Mouse (Mus musculus): ENCODE measurements around the gene Slc12a9.

Slc12a9 gene

GRCm38 (mm10) chr5:137308356-137308755, 25.0 kb downstream of the Slc12a9 start:
- no peak for DNase-seq (ENCODE audit: low spot score in 2 of 2)

DNA sequence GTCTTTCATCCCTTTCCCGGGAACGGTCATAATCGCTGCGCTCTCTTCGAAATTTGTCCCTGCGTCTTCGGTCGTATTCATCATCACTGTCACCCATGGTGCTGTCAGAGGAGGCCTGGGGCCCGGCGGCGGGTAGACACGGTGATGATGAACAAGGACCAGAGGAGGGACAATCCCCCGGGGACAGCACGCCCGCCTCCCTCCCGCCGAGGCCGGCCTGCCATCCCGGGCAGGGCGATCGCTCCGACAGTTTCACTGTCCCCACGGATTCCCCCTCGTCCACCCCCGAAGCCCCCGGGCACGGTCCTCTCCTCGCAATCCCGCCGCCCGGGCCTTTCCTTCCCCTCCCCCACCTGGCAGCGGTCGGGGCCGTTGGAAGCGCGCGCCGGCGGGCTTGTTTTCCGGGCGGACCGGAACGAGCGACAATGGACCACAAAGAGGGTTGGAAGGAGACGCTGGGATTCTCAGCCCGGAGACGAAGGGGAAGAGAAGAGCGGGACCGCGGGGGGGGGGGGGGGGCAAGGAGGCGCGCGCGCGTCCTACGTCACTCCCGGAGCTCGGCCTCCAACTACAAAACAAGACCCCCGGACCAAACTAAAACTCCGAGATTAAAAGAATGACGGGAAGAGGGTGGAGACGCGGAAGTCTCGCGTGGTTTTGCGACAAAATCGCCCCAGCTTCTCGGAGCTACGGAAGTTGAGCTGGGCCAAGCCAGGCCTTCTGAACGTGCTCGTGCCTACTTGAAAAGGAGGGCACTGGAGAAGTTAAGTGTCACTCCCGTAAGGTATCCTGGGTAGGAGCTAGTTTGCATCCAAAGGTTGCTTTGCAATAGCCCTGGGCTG, 26.1 kb downstream of the Slc12a9 start, which contains the start of gene Srrt:
Srrt (minus strand) TSS at position 604 of the 842 bp plus-strand sequence.
- peak; percentile 91 to 94 for DNase-seq (ENCODE audit: low spot score in 2 of 2)

GRCm38 (mm10) chr5:137306439-137307005, 26.9 kb downstream of the Slc12a9 start:
- DNase-seq (ENCODE audit: low spot score in 2 of 2), result no peak

GRCm38 (mm10) chr5:137305822-137306221, 27.6 kb downstream of the Slc12a9 start:
- peak in 1 of 2 experiments; percentile 45 for DNase-seq (ENCODE audit: low spot score in 2 of 2)

GRCm38 (mm10) chr5:137304816-137305215, 28.6 kb downstream of the Slc12a9 start:
- DNase-seq (ENCODE audit: low spot score in 2 of 2), result no peak

- no peak for DNase-seq (ENCODE audit: low spot score in 2 of 2)
Observed at GRCm38 (mm10) chr5:137304165-137304564, 29.2 kb downstream of the Slc12a9 start.

DNA sequence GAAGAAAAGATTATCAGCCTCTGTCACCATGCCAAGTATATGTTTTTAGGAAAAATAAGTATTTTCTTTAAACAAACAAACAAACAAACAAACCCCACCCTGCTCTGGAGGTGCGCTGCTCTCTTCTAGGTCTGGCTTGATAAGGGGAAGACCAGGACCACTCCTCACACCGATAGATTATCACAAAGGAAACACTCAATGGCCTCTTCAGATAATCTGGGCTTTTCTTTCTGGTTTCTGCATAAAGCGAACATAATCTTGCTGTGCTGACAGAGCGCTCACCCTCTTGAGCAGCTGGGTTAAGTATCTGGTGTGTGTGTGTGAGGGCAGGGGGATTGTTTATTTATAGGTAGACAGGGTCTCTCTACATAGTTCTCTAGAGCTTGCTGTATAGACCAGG, 29.8 kb downstream of the Slc12a9 start:
- no peak for DNase-seq (ENCODE audit: low spot score in 2 of 2)

- DNase-seq (ENCODE audit: low spot score in 2 of 2), result no peak
Observed at GRCm38 (mm10) chr5:137301253-137301652, 32.1 kb downstream of the Slc12a9 start.

DNA sequence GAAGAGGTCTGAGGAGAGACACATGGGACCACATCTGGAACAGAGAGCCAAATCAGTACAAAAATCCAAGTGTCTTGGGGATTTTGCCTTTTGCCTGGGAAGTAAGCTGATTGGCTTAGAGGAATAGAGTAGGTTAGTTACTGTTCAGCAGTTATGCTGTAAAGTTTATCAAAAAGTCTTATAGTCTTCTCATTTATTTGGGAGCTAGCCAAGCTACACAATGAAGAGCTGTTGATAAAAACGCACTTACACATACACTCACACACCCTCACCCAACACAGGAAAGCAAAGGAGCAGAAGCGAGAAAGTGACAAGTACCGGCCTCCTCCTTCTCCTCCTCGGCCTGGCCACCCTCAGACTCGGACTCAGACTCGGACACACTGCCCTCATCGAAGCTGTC, 34.2 kb downstream of the Slc12a9 start:
- no peak for DNase-seq (ENCODE audit: low spot score in 2 of 2)

GRCm38 (mm10) chr5:137297126-137297525, 36.3 kb downstream of the Slc12a9 start:
- no peak for DNase-seq (ENCODE audit: low spot score in 2 of 2)

GRCm38 (mm10) chr5:137295712-137296111, 37.7 kb downstream of the Slc12a9 start:
- no peak for DNase-seq (ENCODE audit: low spot score in 2 of 2)

- no peak for DNase-seq (ENCODE audit: low spot score in 2 of 2)
Observed at GRCm38 (mm10) chr5:137295296-137295695, 38.1 kb downstream of the Slc12a9 start.

- no peak for DNase-seq (ENCODE audit: low spot score in 2 of 2)
Observed at GRCm38 (mm10) chr5:137294744-137295093, 38.7 kb downstream of the Slc12a9 start.

- DNase-seq (ENCODE audit: low spot score in 2 of 2), result peak; percentile 95 to 96
Observed at GRCm38 (mm10) chr5:137293839-137294743, 39.3 kb downstream of the Slc12a9 start, which contains the start of gene Ufsp1. Gene Ufsp1 (plus strand): TSS chr5:137294629.

- peak; percentile 70 to 72 for DNase-seq (ENCODE audit: low spot score in 2 of 2)
Observed at GRCm38 (mm10) chr5:137293282-137293681, 40.1 kb downstream of the Slc12a9 start.

- no peak for DNase-seq (ENCODE audit: low spot score in 2 of 2)
Observed at GRCm38 (mm10) chr5:137291381-137291926, 41.9 kb downstream of the Slc12a9 start.

DNA sequence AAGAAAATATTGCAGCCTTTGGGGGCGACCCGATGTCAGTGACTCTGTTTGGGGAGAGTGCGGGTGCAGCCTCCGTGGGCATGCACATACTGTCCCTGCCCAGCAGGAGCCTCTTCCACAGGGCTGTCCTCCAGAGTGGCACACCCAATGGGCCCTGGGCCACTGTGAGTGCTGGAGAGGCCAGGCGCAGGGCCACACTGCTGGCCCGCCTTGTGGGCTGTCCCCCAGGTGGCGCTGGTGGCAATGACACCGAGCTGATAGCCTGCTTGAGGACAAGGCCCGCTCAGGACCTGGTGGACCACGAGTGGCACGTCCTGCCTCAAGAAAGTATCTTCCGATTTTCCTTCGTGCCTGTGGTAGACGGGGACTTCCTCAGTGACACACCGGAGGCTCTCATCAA, 42.7 kb downstream of the Slc12a9 start:
- peak in 1 of 2 experiments; percentile 23 for DNase-seq (ENCODE audit: low spot score in 2 of 2)

GRCm38 (mm10) chr5:137289591-137290365, 43.6 kb downstream of the Slc12a9 start:
- DNase-seq (ENCODE audit: low spot score in 2 of 2), result no peak

GRCm38 (mm10) chr5:137288999-137289470, 44.4 kb downstream of the Slc12a9 start:
- DNase-seq (ENCODE audit: low spot score in 2 of 2), result peak; percentile 62 to 63

- peak; percentile 66 to 68 for DNase-seq (ENCODE audit: low spot score in 2 of 2)
Observed at GRCm38 (mm10) chr5:137287953-137288743, 45.2 kb downstream of the Slc12a9 start.

All from frontal cortex, postnatal 36 days (tissue).